Mouse (Mus musculus): ENCODE measurements at regions not wholly inside any gene's neighbourhood (a gene's known extent, or its start where the extent isn't known, plus 50 kb on each side); places are given as distances from the start of the nearest gene placed in this dataset.

- no peak for TF ChIP-seq CTCF (IDR thresholded peaks at IDR 0.05; ENCODE audit: extremely low read depth, insufficient read depth, low read length)
- no peak for TF ChIP-seq POLR2A (IDR thresholded peaks at IDR 0.05; ENCODE audit: extremely low read depth, insufficient read depth, low read length)
Observed at GRCm38 (mm10) chr11:65609056-65609455, 179.0 kb downstream of the Map2k4 start.

All from cortical plate, adult 2 months (tissue).